ENCODE assay signal across 21 mouse cellular contexts in the genomic region with DNA sequence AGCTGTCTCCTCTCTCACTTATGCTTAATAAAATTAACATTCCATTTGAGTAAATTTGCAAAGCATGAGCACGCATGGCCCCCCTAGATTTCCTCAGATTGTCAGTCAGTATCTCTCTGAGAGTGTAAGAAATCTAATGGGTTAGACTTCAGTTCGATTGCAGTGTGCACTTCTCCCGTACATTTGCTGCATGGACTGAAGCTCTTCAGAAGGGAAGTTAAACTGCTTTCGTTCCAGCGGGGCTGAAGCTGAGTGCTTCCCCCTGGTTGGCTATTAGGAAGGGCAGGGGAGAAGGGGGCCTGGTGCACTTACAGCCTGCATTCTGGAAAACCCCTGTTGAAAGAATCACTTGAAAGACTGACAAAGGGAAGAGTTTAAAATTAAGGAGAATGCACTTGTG.
"Had no signal": no experiment of that assay in that cellular context is flagged by ENCODE, and none has a peak within 500 bp of the region (broad histone marks: within the 10 kb centered on the region; RNA-seq: fewer than 3 reads in every experiment).

No protein-coding gene starts in this region.

- H3K9ac ChIP-seq: liver, embryonic 12.5 days; liver, embryonic 14.5 days; lung, embryonic 14.5 days; midbrain, embryonic 12.5 days; neural tube, embryonic 13.5 days; neural tube, embryonic 15.5 days; stomach, embryonic 15.5 days had no signal

- H3K4me1 ChIP-seq: liver, embryonic 12.5 days; stomach, embryonic 15.5 days had no signal

- H3K36me3 ChIP-seq: liver, embryonic 12.5 days; midbrain, embryonic 12.5 days; neural tube, embryonic 13.5 days; neural tube, embryonic 15.5 days; stomach, embryonic 15.5 days had no signal

- H3K27ac ChIP-seq: liver, embryonic 12.5 days; liver, embryonic 14.5 days; midbrain, embryonic 12.5 days; neural tube, embryonic 13.5 days; neural tube, embryonic 15.5 days; stomach, embryonic 15.5 days; stomach, postnatal 0 days had no signal

- H3K4me3 ChIP-seq: liver, embryonic 12.5 days; midbrain, embryonic 12.5 days; myocyte; neural tube, embryonic 13.5 days; neural tube, embryonic 15.5 days; stomach, embryonic 15.5 days had no signal

- H3K27me3 ChIP-seq: liver, embryonic 12.5 days; midbrain, embryonic 12.5 days; neural tube, embryonic 13.5 days; neural tube, embryonic 15.5 days; stomach, embryonic 15.5 days had no signal

- H3K4me2 ChIP-seq: liver, embryonic 12.5 days; lung, embryonic 14.5 days; midbrain, embryonic 12.5 days; neural tube, embryonic 13.5 days; neural tube, embryonic 15.5 days; stomach, embryonic 15.5 days had no signal

- ATAC-seq: liver, embryonic 12.5 days had no signal

- DNase-seq: lung, adult 18-20 months; lung, postnatal 10 days; lung, postnatal 4 days; midbrain, embryonic 14.5 days; retina, postnatal 1 day; right cerebral cortex, adult 18-20 months; right cerebral cortex, postnatal 25 days; right cerebral cortex, postnatal 4 days; spleen, adult 18-20 months; thymus, adult 2 months; thymus, postnatal 25 days; thymus, postnatal 4 days had no signal

- H3K9me3 ChIP-seq: liver, embryonic 12.5 days; midbrain, embryonic 12.5 days; neural tube, embryonic 13.5 days; neural tube, embryonic 15.5 days; stomach, embryonic 15.5 days had no signal
